Mouse (Mus musculus) bone marrow, adult 2 months (tissue): ENCODE results near the gene Nmnat2. TPM values are rescaled to one million over a fixed set of nuclear protein-coding genes. Genes with fewer than 3 reads are reported as not detected.

Experiments used
- H3K27ac ChIP-seq: fragments of 200-500 bp; 2 replicates; pipeline ENCODE4 v1.5.1; 2012; ENCODE audit warnings: low read depth, mild to moderate bottlenecking, control low read depth, inconsistent platforms, low read length; ENCODE audit not compliant: control insufficient read depth, poor library complexity, insufficient read depth
- H3K4me1 ChIP-seq: fragments of 200-500 bp; 2 replicates; pipeline ENCODE4 v1.6.1; 2011; ENCODE audit warnings: low read length; ENCODE audit not compliant: control insufficient read depth, insufficient read depth
- H3K4me3 ChIP-seq: fragments of 200-500 bp; replicated peaks from 2 replicates; pipeline ENCODE3; 2011; ENCODE audit warnings: mild to moderate bottlenecking, low read depth, low read length, control low read depth; ENCODE audit not compliant: control insufficient read depth
- CTCF ChIP-seq: fragments of 200-500 bp; IDR thresholded peaks from 2 replicates; pipeline ENCODE4 v1.5.1; 2011; ENCODE audit warnings: low read length, control low read depth; ENCODE audit not compliant: control insufficient read depth, insufficient read depth
- POLR2A ChIP-seq: fragments of 200-500 bp; IDR thresholded peaks from 2 replicates; pipeline ENCODE4 v1.6.1; 2011; ENCODE audit warnings: low read depth, mild to moderate bottlenecking, control low read depth, low read length, borderline replicate concordance; ENCODE audit not compliant: control insufficient read depth
- WGBS: fragments of 180-500 bp; shearing (Covaris S2); methylation state at CpG from one replicate; pipeline ENCODE4 v1.1.7; 2018; 5-methylcytosine and 5-hydroxymethylcytosine counted together
- polyA plus RNA-seq: library from polyadenylated mRNA; stranded (reverse); fragments of >200 nt; gene quantifications from 2 replicates; pipeline ENCODE4 v1.2.4, GENCODE M21; 2011; ENCODE audit warnings: low replicate concordance; ENCODE audit not compliant: missing spikeins, insufficient read depth, insufficient read length

The Nmnat2 gene
- polyA plus RNA-seq, 1 experiment = 7.5 TPM

DNA sequence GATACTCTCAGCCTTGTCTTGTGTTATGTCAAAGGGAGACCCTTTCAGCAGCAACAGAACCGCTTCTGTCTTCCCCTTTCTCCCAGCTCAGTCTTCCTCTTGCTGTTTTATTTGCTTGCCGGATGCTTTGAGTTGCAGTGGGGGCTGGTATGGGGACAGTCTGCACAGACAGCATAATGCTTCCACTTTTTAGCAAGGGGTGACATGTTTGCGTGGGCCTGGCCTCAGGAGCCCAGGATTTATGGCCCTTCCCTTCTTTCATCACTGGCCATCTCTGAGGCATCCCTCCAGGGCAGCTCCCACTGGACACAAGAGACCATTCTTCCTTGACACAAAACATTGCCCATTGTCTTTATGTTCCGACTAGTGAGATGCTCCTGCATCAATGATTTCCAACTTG is 18.2 kb downstream of the Nmnat2 start:
- WGBS = 31% methylated on average over 4 of the region's 4 CpGs
- Histone ChIP-seq H3K27ac (no peak overlapping the region), H3K4me1 (no peaks in the 10 kb centered on the region), H3K4me3 (no peak overlapping the region)
- TF ChIP-seq CTCF = no peak
- TF ChIP-seq POLR2A = no peak

DNA sequence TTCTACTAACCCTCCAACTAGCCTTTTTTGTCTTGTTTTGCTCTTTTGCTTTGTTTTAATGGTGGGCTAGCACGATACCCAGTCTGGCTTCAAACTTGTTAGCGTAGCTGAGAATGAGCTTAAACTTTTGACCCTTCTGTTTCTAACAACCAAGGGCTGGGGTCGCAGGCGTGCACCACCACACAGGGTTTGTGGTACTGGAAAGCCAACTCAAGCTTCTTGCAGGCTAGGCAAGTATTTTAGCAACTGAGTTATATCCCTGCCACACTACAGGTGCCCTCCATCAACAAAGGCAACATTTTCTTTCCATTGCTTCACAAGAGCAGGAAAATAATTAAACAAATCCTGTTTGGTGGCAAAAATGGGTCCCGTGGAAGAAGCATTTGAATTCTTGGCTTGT is 18.6 kb downstream of the Nmnat2 start:
- WGBS = 66% methylated on average over 5 of the region's 5 CpGs
- Histone ChIP-seq H3K27ac (no peak overlapping the region), H3K4me3 (no peak overlapping the region), H3K4me1 (no peaks in the 10 kb centered on the region)
- no peak for TF ChIP-seq CTCF
- TF ChIP-seq POLR2A = no peak

DNA sequence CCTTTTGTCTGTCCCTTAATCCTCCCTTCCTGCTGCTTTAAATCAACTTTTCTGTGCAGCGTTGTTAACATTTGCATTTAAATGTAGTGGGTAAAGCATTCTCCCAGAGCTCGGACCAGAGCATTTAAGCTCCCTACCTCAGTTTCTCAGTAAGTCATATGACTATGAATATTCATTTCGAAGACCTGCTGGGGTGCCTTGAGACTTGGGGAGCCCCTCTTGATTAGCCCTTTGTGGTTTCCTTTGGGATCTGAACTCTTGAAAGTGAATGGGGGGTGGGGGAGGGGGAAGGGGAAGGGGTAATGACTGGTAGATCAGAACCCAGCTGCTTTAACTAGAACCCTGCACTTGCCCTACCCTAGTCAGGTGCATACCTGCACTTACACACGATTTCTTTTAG is 19.1 kb downstream of the Nmnat2 start:
- no peak overlapping the region for H3K4me3 ChIP-seq
- no peaks in the 10 kb centered on the region for H3K4me1 ChIP-seq
- WGBS = 34% methylated on average over 4 of the region's 4 CpGs
- TF ChIP-seq POLR2A = no peak
- no peak for TF ChIP-seq CTCF
- H3K27ac ChIP-seq = no peak overlapping the region

DNA sequence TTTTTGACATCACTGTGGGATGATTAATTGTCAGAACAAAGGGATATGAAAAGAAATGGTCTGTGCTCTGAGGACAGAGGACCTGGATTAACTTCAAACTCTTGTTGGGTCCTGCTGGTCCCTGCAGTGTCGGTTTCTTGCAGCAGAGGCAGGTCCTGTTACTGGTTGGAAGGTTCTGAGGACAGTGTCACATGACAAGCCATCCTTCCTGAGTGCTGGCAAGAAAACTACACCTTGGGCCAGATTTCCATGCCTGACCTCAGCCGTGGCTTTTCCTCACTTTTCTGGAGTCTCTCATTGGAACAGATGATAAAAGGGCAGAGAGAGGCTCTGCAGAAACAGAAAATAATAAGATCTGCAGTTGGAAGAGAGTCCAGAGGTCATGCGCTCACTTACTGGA is 20.4 kb downstream of the Nmnat2 start:
- no peak overlapping the region for H3K4me3 ChIP-seq
- H3K27ac ChIP-seq = no peak overlapping the region
- TF ChIP-seq CTCF = no peak
- no peak for TF ChIP-seq POLR2A
- no peaks in the 10 kb centered on the region for H3K4me1 ChIP-seq
- 79% methylated on average over 3 of the region's 3 CpGs for WGBS

DNA sequence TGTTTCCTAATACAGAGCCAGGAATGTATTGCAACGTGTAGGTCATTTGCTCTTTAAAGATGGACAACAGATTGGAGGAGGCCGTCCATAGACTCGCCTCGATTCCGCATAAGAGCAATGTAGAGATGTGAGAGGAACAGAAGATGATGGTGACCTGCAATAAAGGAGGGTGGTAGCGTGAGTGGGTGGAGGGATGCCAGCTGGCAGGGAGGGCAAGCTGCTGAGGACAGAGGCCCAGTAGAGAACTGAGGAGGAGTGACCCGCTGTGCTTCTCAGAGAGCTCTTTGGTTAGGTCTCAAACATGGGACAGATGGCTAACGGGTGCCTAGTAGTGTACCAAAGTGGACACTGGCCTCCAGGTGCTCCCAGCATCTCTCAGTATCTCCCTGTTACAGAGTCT is 23.9 kb downstream of the Nmnat2 start:
- TF ChIP-seq CTCF (no peak), POLR2A (no peak)
- Histone ChIP-seq H3K4me1 (no peaks in the 10 kb centered on the region), H3K4me3 (no peak overlapping the region), H3K27ac (no peak overlapping the region)
- 83% methylated on average over 8 of the region's 8 CpGs for WGBS

DNA sequence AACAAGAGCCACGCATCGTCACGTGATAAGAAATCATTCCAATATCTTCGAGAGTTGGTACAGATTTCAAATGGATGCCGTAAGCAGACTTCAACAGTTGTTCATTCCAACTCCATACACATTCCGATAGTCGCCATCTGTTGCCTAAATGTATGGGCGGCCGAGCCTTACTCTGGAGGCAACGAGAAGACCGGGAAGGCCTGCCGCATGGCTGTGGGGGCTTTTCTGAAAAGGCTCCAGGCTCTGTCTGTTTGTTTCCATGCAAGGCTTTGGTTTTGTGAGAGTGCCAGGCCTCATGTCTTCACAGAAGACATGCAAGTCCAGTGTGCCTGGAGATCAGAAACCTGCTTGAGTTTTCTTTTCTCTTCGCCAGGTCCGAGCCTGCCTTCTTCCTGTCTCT is 28.6 kb downstream of the Nmnat2 start:
- no peak for TF ChIP-seq CTCF
- no peak for TF ChIP-seq POLR2A

DNA sequence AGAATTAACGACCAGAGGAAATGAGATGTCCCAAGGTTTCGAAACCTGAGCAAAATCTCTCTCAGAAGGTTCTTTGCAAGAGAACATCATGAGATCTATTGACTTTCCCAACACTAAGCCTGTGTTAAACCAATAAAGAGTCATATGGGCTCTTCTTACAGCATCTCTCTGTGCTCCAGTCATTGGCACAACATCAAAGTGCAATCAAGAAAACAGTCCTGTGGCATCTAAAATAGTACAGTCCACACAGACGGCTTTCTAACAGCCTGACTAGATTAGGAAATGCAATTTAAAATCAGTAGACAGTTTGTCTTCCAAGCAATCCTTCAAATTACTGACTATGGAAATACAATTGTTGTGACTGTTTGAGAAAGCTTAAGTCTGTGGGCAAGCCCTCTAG is 32.2 kb downstream of the Nmnat2 start:
- WGBS = 59% methylated on average over 3 of the region's 3 CpGs
- Histone ChIP-seq H3K4me3 (no peak overlapping the region), H3K27ac (no peak overlapping the region), H3K4me1 (no peaks in the 10 kb centered on the region)
- TF ChIP-seq POLR2A (no peak), CTCF (no peak)

More for the DNA sequence above, 28.6 kb downstream of the Nmnat2 start:
- no peak overlapping the region for H3K27ac ChIP-seq
- no peaks in the 10 kb centered on the region for H3K4me1 ChIP-seq
- 93% methylated on average over 14 of the region's 14 CpGs for WGBS
- H3K4me3 ChIP-seq = no peak overlapping the region

DNA sequence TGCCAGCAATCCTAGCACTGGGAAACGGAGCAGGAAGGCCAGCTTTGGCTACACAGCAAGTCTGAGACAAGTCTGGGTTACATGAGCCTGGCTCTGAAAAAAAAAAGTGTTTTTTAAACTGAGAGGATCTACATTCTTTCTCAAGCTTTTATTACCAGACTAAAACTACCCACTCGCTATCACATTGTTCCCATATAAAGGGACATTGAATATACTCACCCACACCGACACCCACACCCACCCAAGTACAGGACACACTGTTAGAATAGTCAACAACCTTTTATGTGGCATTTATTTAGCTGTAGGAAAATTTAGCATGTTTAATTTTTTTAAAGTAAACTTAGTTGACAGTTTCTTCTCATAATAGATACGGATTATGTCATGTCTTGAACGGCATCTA is 35.3 kb downstream of the Nmnat2 start:
- Histone ChIP-seq H3K4me1 (no peaks in the 10 kb centered on the region), H3K4me3 (no peak overlapping the region), H3K27ac (no peak overlapping the region)
- TF ChIP-seq CTCF = no peak
- no peak for TF ChIP-seq POLR2A
- 90% methylated on average over 5 of the region's 5 CpGs for WGBS

DNA sequence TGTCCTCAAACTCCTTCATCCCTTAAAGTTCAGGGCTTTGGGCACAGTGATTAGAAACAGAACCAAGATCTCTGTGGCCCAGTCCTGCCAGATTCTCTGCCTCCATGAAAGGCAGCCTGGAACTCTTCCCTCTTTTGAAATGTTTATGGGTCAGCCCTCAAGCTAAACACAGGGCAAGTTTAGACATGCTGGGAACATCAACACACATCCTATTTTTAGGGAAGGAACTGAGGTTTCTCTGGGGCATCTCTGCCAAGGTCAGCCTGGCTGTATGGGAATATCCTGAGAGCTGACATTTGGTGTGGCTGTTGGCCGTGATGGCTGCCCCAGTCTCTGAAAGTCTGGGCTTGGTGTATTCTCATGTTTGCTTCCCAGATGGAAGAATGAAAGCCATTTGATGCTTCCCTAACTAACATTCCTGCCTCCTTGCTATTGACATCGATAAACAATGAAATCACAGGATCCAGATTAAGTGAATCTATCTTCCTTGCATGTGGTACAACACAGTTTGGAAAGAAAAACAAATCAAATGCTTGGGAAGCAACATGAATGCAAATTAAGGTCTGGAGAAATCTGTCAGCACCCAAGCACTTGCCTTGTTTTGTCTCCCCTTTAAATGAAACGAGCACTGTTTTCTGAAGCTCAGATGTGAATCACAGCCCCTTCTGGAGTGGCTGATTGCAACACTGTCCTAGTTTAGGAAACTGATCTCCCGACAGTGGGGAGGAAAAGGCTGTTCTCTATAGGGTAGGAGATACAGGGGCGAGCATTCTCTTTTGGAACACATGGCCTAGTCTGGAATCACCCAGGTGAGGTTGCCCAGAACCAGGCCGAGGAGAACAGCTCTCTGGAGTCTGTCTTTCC is 37.7 kb downstream of the Nmnat2 start:
- H3K4me3 ChIP-seq = no peak overlapping the region
- 63% methylated on average over 6 of the region's 6 CpGs for WGBS
- no peak for TF ChIP-seq CTCF
- no peak for TF ChIP-seq POLR2A
- H3K4me1 ChIP-seq = no peaks in the 10 kb centered on the region
- no peak overlapping the region for H3K27ac ChIP-seq
